Mouse (Mus musculus) gastrocnemius, postnatal 14 days (tissue): ENCODE results near the gene Pkig. TPM values are rescaled to one million over a fixed set of nuclear protein-coding genes. Genes with fewer than 3 reads are reported as not detected.
A peak's percentile ranks its signal among the peaks of the same experiment; 100 is the strongest.

ENCODE experiments used
- DNase-seq: peaks from one replicate; pipeline ENCODE4 v3.0.0; 2021; ENCODE audit warnings: mixed read lengths
- intact Hi-C: fragments of 180-260 bp; cut with DNase I; formaldehyde crosslinking; loops from one replicate; pipeline ENCODE4 v1.15.1; 2025; ENCODE audit warnings: low total_unique reads
- total RNA-seq, 2 experiments: library from RNA; stranded (reverse); gene quantifications; 2 replicates each; pipeline ENCODE4 v1.2.3; 2021

The Pkig gene
- total RNA-seq, 2 experiments from 2014 or later: 78.2 to 85.3 TPM

- intact Hi-C loops: loop anchor here (10.0 kb wide), 1 partner anchor 192 kb away; no protein-coding TSS in a partner anchor
- DNase-seq: no peak
Measured at GRCm38 (mm10) chr2:163726766-163727393, 68.7 kb downstream of the Pkig start.

GRCm38 (mm10) chr2:163728300-163728699 lies 70.1 kb downstream of the Pkig start:
- DNase-seq: no peak
- intact Hi-C loops: loop anchor here (10.0 kb wide), 1 partner anchor 193 kb away; no protein-coding TSS in a partner anchor

- intact Hi-C loops: no loop called here
- no peak for DNase-seq
Measured at GRCm38 (mm10) chr2:163732021-163732420, 73.8 kb downstream of the Pkig start.

GRCm38 (mm10) chr2:163735163-163735562 lies 77.0 kb downstream of the Pkig start:
- no peak for DNase-seq
- intact Hi-C loops: no loop called here

- DNase-seq: no peak
- intact Hi-C loops: no loop called here
Measured at GRCm38 (mm10) chr2:163735980-163736379, 77.8 kb downstream of the Pkig start.

- DNase-seq: no peak
- intact Hi-C loops: no loop called here
Measured at GRCm38 (mm10) chr2:163742656-163743055, 84.5 kb downstream of the Pkig start.

GRCm38 (mm10) chr2:163743357-163743756 lies 85.2 kb downstream of the Pkig start:
- no peak for DNase-seq
- intact Hi-C loops: no loop called here

- intact Hi-C loops: no loop called here
- no peak for DNase-seq
Measured at GRCm38 (mm10) chr2:163744801-163745570, 86.8 kb downstream of the Pkig start.

- peak; percentile 73 for DNase-seq
- intact Hi-C loops: no loop called here
Measured at GRCm38 (mm10) chr2:163749647-163750611, 91.7 kb downstream of the Pkig start, which contains the start of gene Ada. Ada (minus strand) TSS chr2:163750239.

GRCm38 (mm10) chr2:163754228-163754627 lies 96.0 kb downstream of the Pkig start:
- intact Hi-C loops: no loop called here
- DNase-seq: no peak

- intact Hi-C loops: no loop called here
- peak; percentile 81 for DNase-seq
Measured at GRCm38 (mm10) chr2:163756723-163757122, 98.5 kb downstream of the Pkig start.

GRCm38 (mm10) chr2:163758146-163758545 lies 100.0 kb downstream of the Pkig start:
- intact Hi-C loops: no loop called here
- no peak for DNase-seq

GRCm38 (mm10) chr2:163760589-163760988 lies 102.4 kb downstream of the Pkig start:
- intact Hi-C loops: no loop called here
- no peak for DNase-seq

GRCm38 (mm10) chr2:163761402-163761801 lies 103.2 kb downstream of the Pkig start:
- intact Hi-C loops: no loop called here
- DNase-seq: no peak

- intact Hi-C loops: no loop called here
- no peak for DNase-seq
Measured at GRCm38 (mm10) chr2:163766261-163766660, 108.1 kb downstream of the Pkig start.

- intact Hi-C loops: no loop called here
- no peak for DNase-seq
Measured at GRCm38 (mm10) chr2:163766890-163767289, 108.7 kb downstream of the Pkig start.

- no peak for DNase-seq
- intact Hi-C loops: no loop called here
Measured at GRCm38 (mm10) chr2:163770731-163771130, 112.5 kb downstream of the Pkig start.
